Mouse (Mus musculus) bone marrow macrophage, adult 2 months (primary cell): ENCODE results near the gene Fam43b.

Experiments used
- CTCF ChIP-seq: IDR thresholded peaks from 2 replicates; pipeline ENCODE4 v1.5.1; 2012; ENCODE audit warnings: low read depth, mild to moderate bottlenecking, low read length, moderate library complexity
- POLR2A ChIP-seq: IDR thresholded peaks from 2 replicates; pipeline ENCODE4 v1.6.1; 2012; ENCODE audit warnings: mild to moderate bottlenecking, low read depth, low read length, borderline replicate concordance

DNA sequence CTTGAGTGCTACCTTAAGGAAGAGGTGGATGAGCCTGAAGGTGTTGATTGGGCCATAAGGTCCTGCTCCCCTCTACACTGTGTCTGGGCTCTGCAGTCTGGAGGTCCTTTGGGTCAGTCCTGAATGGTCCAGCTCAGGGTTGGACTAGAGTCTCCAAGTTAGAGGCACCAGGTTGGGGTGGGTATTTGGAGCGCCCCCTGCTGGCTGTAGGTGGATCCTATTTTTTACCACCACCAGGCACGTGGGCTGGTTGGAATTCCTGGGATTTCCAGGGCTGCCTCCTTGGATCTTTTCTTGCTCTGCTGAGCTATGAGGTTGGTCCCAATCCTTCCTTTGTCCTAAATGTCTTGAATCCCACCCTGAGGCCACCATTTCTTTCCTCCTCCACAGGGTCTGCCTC lies 8.5 kb upstream of the Fam43b start:
- TF ChIP-seq POLR2A (no peak), CTCF (peak; percentile 97)
